Mouse (Mus musculus) thymus, postnatal 10 days (tissue): ENCODE measurements around the gene Hoxc9.

Source experiments
- DNase-seq, 2 experiments: peaks; one replicate each; pipeline ENCODE4 v3.0.0; 2021; ENCODE audit warnings: low spot score in 2 of 2

The Hoxc9 gene

GRCm38 (mm10) chr15:102976631-102977422 is 588 bp downstream of the Hoxc9 start:
- DNase-seq = no peak

- DNase-seq = no peak
Observed at GRCm38 (mm10) chr15:102977423-102977974, 1.3 kb downstream of the Hoxc9 start.

GRCm38 (mm10) chr15:102978615-102979515 is 2.6 kb downstream of the Hoxc9 start:
- no peak for DNase-seq

GRCm38 (mm10) chr15:102979936-102980335 is 3.7 kb downstream of the Hoxc9 start:
- no peak for DNase-seq

GRCm38 (mm10) chr15:102980352-102980751 is 4.1 kb downstream of the Hoxc9 start:
- no peak for DNase-seq

GRCm38 (mm10) chr15:102980912-102981311 is 4.7 kb downstream of the Hoxc9 start:
- no peak for DNase-seq

- no peak for DNase-seq
Observed at GRCm38 (mm10) chr15:102981379-102982288, 5.4 kb downstream of the Hoxc9 start.

GRCm38 (mm10) chr15:102983716-102984115 is 7.5 kb downstream of the Hoxc9 start:
- no peak for DNase-seq

- no peak for DNase-seq
Observed at GRCm38 (mm10) chr15:102984521-102984920, 8.3 kb downstream of the Hoxc9 start.

GRCm38 (mm10) chr15:102984925-102985324 is 8.7 kb downstream of the Hoxc9 start:
- no peak for DNase-seq

- peak; percentile 36 to 83 for DNase-seq
Observed at GRCm38 (mm10) chr15:102987124-102987833, 11.0 kb downstream of the Hoxc9 start.

GRCm38 (mm10) chr15:102988078-102988477 is 11.8 kb downstream of the Hoxc9 start:
- no peak for DNase-seq

- no peak for DNase-seq
Observed at GRCm38 (mm10) chr15:102990461-102991397, 14.5 kb downstream of the Hoxc9 start, which contains the start of gene Hoxc8. Gene Hoxc8 (plus strand): TSS chr15:102990607.

- no peak for DNase-seq
Observed at GRCm38 (mm10) chr15:102991782-102992181, 15.5 kb downstream of the Hoxc9 start.

GRCm38 (mm10) chr15:102992206-102992605 is 16.0 kb downstream of the Hoxc9 start:
- DNase-seq = no peak

GRCm38 (mm10) chr15:102992863-102993262 is 16.6 kb downstream of the Hoxc9 start:
- no peak for DNase-seq

GRCm38 (mm10) chr15:102996548-102996947 is 20.3 kb downstream of the Hoxc9 start:
- no peak for DNase-seq

GRCm38 (mm10) chr15:102997431-102997830 is 21.2 kb downstream of the Hoxc9 start:
- no peak for DNase-seq

- no peak for DNase-seq
Observed at GRCm38 (mm10) chr15:102997939-102998355, 21.7 kb downstream of the Hoxc9 start, which contains the start of gene Hoxc6. Gene Hoxc6 (plus strand): TSS chr15:102998257.
